Mouse (Mus musculus): ENCODE measurements around the gene Atp13a2. TPM values are rescaled to one million over a fixed set of nuclear protein-coding genes. Genes with fewer than 3 reads are reported as not detected.

Atp13a2 gene
- total and polyA plus RNA-seq, 3 experiments, result 29.0 to 65.4 TPM; not detected in 1

GRCm38 (mm10) chr4:140946580-140947205, 40.0 kb upstream of the Atp13a2 start:
- DNase-seq (ENCODE audit: low read depth, low spot score), result peak; percentile 65
- Histone ChIP-seq H3K4me1 (ENCODE audit: control insufficient read depth in 1 of 2, insufficient read depth in 2 of 2, low read length in 2 of 2) (peaks cover 5 to 23% of the 10 kb centered on the region in 2 experiments; a peak in 3 of 4 replicates), H3K9me3 (replicated peaks; ENCODE audit: insufficient read depth, low read length) (no peaks in the 10 kb centered on the region), H3K27ac (ENCODE audit: control insufficient read depth, low read depth, low read length) (no peak overlapping the region), H3K4me3 (ENCODE audit: control insufficient read depth in 1 of 2, insufficient read depth in 1 of 2, low read depth in 2 of 2, low read length in 2 of 2) (0 out of 4 replicates have a peak overlapping the region, but pooled peaks of 1 of the 2 experiments have one; percentile 5), H3K36me3 (ENCODE audit: control insufficient read depth in 1 of 2, insufficient read depth in 2 of 2, low read length in 2 of 2) (peaks cover 0 to 12% of the 10 kb centered on the region in 2 experiments; a peak in 2 of 4 replicates), H3K27me3 (ENCODE audit: control insufficient read depth in 1 of 2, insufficient read depth in 2 of 2, low read length in 2 of 2) (no peaks in the 10 kb centered on the region), H3K79me2 (ENCODE audit: control insufficient read depth, insufficient read depth, low read length, poor library complexity) (no peaks in the 10 kb centered on the region), H3K9ac (ENCODE audit: control insufficient read depth, low read depth, low read length, poor library complexity, severe bottlenecking) (no peak overlapping the region)
- TF ChIP-seq USF1 (IDR thresholded peaks at IDR 0.05; ENCODE audit: low read depth, low read length), result no peak
- no peak for TF ChIP-seq E2F4 (IDR thresholded peaks at IDR 0.05; ENCODE audit: borderline replicate concordance, low read depth, low read length)
- no peak for TF ChIP-seq MYC (IDR thresholded peaks at IDR 0.05; ENCODE audit: low read depth, low read length)
- TF ChIP-seq USF2 (IDR thresholded peaks at IDR 0.05; ENCODE audit: borderline replicate concordance in 1 of 2, insufficient read depth in 1 of 2, low read depth in 1 of 2, low read length in 2 of 2), result no peak
- no peak for TF ChIP-seq CHD1 (IDR thresholded peaks at IDR 0.05; ENCODE audit: low read depth, low read length)
- no peak for TF ChIP-seq SMC3 (IDR thresholded peaks at IDR 0.05; ENCODE audit: low read depth, low read length)

GRCm38 (mm10) chr4:140947487-140948440, 38.9 kb upstream of the Atp13a2 start:
- Histone ChIP-seq H3K27me3 (ENCODE audit: control insufficient read depth in 1 of 2, insufficient read depth in 2 of 2, low read length in 2 of 2) (no peaks in the 10 kb centered on the region), H3K9ac (ENCODE audit: control insufficient read depth, low read depth, low read length, poor library complexity, severe bottlenecking) (no peak overlapping the region), H3K36me3 (ENCODE audit: control insufficient read depth in 1 of 2, insufficient read depth in 2 of 2, low read length in 2 of 2) (peaks cover 0 to 12% of the 10 kb centered on the region in 2 experiments; a peak in 2 of 4 replicates), H3K4me1 (ENCODE audit: control insufficient read depth in 1 of 2, insufficient read depth in 2 of 2, low read length in 2 of 2) (peaks cover 5 to 33% of the 10 kb centered on the region in 2 experiments; a peak in 3 of 4 replicates), H3K9me3 (replicated peaks; ENCODE audit: insufficient read depth, low read length) (no peaks in the 10 kb centered on the region), H3K27ac (ENCODE audit: control insufficient read depth, low read depth, low read length) (no peak overlapping the region), H3K4me3 (ENCODE audit: control insufficient read depth in 1 of 2, insufficient read depth in 1 of 2, low read depth in 2 of 2, low read length in 2 of 2) (no peak overlapping the region), H3K79me2 (ENCODE audit: control insufficient read depth, insufficient read depth, low read length, poor library complexity) (no peaks in the 10 kb centered on the region)
- TF ChIP-seq ZMIZ1 (IDR thresholded peaks at IDR 0.05; ENCODE audit: low read depth, low read length), result no peak
- TF ChIP-seq ETS1 (IDR thresholded peaks at IDR 0.05; ENCODE audit: low read depth, low read length), result no peak
- no peak for TF ChIP-seq MAX (IDR thresholded peaks at IDR 0.05; ENCODE audit: low read length)
- TF ChIP-seq NRF1 (IDR thresholded peaks at IDR 0.05; ENCODE audit: insufficient read depth, low read depth, low read length, poor library complexity, severe bottlenecking), result no peak
- TF ChIP-seq CTCF (IDR thresholded peaks at IDR 0.05 in 2 of 3, conservative IDR thresholded peaks at IDR 0.05 in 1 of 3; ENCODE audit: control insufficient read depth in 1 of 3, insufficient read depth in 1 of 3, low read depth in 2 of 3, low read length in 3 of 3, poor library complexity in 1 of 3, severe bottlenecking in 1 of 3), result no peak
- TF ChIP-seq RAD21 (IDR thresholded peaks at IDR 0.05; ENCODE audit: low read depth, low read length), result no peak
- TF ChIP-seq ZNF384 (IDR thresholded peaks at IDR 0.05; ENCODE audit: low read depth, low read length), result no peak
- no peak for TF ChIP-seq POLR2AphosphoS2 (IDR thresholded peaks at IDR 0.05; ENCODE audit: low read length)
- no peak for TF ChIP-seq MYB (IDR thresholded peaks at IDR 0.05; ENCODE audit: low read depth, low read length)
- TF ChIP-seq BHLHE40 (IDR thresholded peaks at IDR 0.05; ENCODE audit: borderline replicate concordance, low read depth, low read length), result no peak
- TF ChIP-seq SMC3 (IDR thresholded peaks at IDR 0.05; ENCODE audit: low read depth, low read length), result no peak
- no peak for TF ChIP-seq JUND (IDR thresholded peaks at IDR 0.05; ENCODE audit: low read depth, low read length)
- no peak for TF ChIP-seq TCF12 (IDR thresholded peaks at IDR 0.05; ENCODE audit: low read depth, low read length)
- TF ChIP-seq MAZ (IDR thresholded peaks at IDR 0.05; ENCODE audit: low read depth, low read length), result no peak
- TF ChIP-seq HCFC1 (IDR thresholded peaks at IDR 0.05; ENCODE audit: low read depth, low read length), result no peak
- no peak for TF ChIP-seq UBTF (IDR thresholded peaks at IDR 0.05; ENCODE audit: borderline replicate concordance, insufficient read depth, low read depth, low read length)
- no peak for TF ChIP-seq SIN3A (IDR thresholded peaks at IDR 0.05; ENCODE audit: low read length)
- TF ChIP-seq MXI1 (IDR thresholded peaks at IDR 0.05; ENCODE audit: low read depth, low read length), result no peak
- no peak for TF ChIP-seq CHD1 (IDR thresholded peaks at IDR 0.05; ENCODE audit: low read depth, low read length)
- DNase-seq (ENCODE audit: low read depth, low spot score), result no peak

Measured in MEL (cell line).